27 mouse cellular contexts compared by ENCODE assay signal in the genomic region with DNA sequence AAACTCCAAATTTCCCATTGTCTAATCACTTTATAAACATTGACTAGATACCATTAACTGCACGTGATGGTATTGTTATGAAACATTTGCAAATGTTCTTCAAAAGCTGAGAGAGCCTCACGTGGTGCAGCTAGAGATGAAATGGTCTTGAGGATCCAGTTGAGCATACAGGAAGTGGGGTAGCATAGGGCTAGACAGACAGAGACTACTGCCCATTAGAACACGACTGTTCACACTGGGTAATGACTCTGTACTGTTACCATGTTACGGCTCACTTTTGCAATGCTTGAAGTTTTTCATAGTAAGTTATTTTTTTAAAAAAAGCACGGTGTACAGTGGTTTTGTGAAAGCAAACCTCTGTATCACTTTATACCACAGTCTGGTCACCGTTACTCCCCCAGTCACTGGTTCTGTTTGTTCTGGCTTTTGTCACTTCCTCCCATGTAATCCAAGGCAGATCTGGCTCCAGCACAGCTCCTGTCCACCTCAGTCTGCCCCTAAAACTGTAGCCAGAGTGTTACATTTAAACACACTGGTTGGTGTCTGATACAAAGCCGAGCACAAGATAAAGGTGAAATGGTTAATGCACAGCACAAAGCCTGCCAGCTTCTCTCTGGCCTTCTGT. TPM values are rescaled to one million over a fixed set of nuclear protein-coding genes. Genes with fewer than 3 reads are reported as not detected.
DNase-seq lines count a peak whose midpoint lies in the region; ATAC-seq and TF ChIP-seq lines count a peak whose summit lies in the region.
"Had no signal": no experiment of that assay in that cellular context is flagged by ENCODE, and none has a peak within 500 bp of the region (broad histone marks: within the 10 kb centered on the region; RNA-seq: fewer than 3 reads in every experiment).

No protein-coding gene starts in this region.

- no peaks in the 10 kb centered on the region for H3K9me3 ChIP-seq in heart, embryonic 10.5 days
- H3K9me3 ChIP-seq in heart, postnatal 0 days (replicated peaks; ENCODE audit: control insufficient read depth, low read length), result no peaks in the 10 kb centered on the region
- H3K9me3 ChIP-seq: embryonic facial prominence, embryonic 12.5 days; midbrain, embryonic 12.5 days had no signal

- no peak for ATAC-seq in heart, postnatal 0 days (ENCODE audit: insufficient read depth, low read depth)
- ATAC-seq in granulocyte monocyte progenitor cell, adult 5-6 weeks (replicated peaks; ENCODE audit: poor library complexity, severe bottlenecking), result peak; percentile 70
- ATAC-seq: forebrain, embryonic 14.5 days; hindbrain, embryonic 16.5 days had no signal

- H3K27ac ChIP-seq in heart, embryonic 10.5 days, result 0 out of 2 replicates have a peak overlapping the region, but pooled peaks have one; percentile 38
- 0 out of 2 replicates have a peak overlapping the region, but pooled peaks have one; percentile 5 for H3K27ac ChIP-seq in heart, postnatal 0 days (ENCODE audit: low read depth)
- H3K27ac ChIP-seq: embryonic facial prominence, embryonic 12.5 days; liver, embryonic 14.5 days; macrophage; midbrain, embryonic 12.5 days had no signal

- H3K36me3 ChIP-seq in heart, embryonic 10.5 days, result no peaks in the 10 kb centered on the region
- no peaks in the 10 kb centered on the region for H3K36me3 ChIP-seq in heart, postnatal 0 days (replicated peaks; ENCODE audit: control insufficient read depth, insufficient read depth, low read length)
- H3K36me3 ChIP-seq: embryonic facial prominence, embryonic 12.5 days; midbrain, embryonic 12.5 days had no signal

- no peak for TF ChIP-seq CTCF in heart, postnatal 0 days (IDR thresholded peaks at IDR 0.05; ENCODE audit: low read depth)

- no peak for TF ChIP-seq EP300 in heart, postnatal 0 days (IDR thresholded peaks at IDR 0.05; ENCODE audit: low read depth)

- H3K4me2 ChIP-seq in heart, postnatal 0 days (ENCODE audit: low read depth, low read length), result no peak overlapping the region
- H3K4me2 ChIP-seq: embryonic facial prominence, embryonic 12.5 days; midbrain, embryonic 12.5 days had no signal

- intact Hi-C loops in heart, postnatal 10 days (cut with DNase I), result no loop called here

- H3K9ac ChIP-seq in heart, postnatal 0 days (replicated peaks; ENCODE audit: low read depth, low read length), result no peak overlapping the region
- H3K9ac ChIP-seq: embryonic facial prominence, embryonic 12.5 days; liver, embryonic 14.5 days; midbrain, embryonic 12.5 days had no signal

- peaks cover 3% of the 10 kb centered on the region; the same call in 1 of the 2 replicates for H3K4me1 ChIP-seq in heart, embryonic 10.5 days
- no peaks in the 10 kb centered on the region for H3K4me1 ChIP-seq in heart, postnatal 0 days (ENCODE audit: control insufficient read depth, insufficient read depth)
- H3K4me1 ChIP-seq: embryonic facial prominence, embryonic 12.5 days; midbrain, embryonic 12.5 days had no signal

- WGBS in heart, embryonic 10.5 days, result 62% methylated on average over 7 of the region's 7 CpGs
- WGBS in heart, postnatal 0 days, result 39% methylated on average over 7 of the region's 7 CpGs

- H3K27me3 ChIP-seq in heart, embryonic 10.5 days (ENCODE audit: insufficient read depth, poor library complexity, severe bottlenecking), result no peaks in the 10 kb centered on the region
- no peaks in the 10 kb centered on the region for H3K27me3 ChIP-seq in heart, postnatal 0 days (ENCODE audit: control insufficient read depth, insufficient read depth, low read length)
- H3K27me3 ChIP-seq: embryonic facial prominence, embryonic 12.5 days; midbrain, embryonic 12.5 days had no signal

- no peak for DNase-seq in heart, embryonic 10.5 days (ENCODE audit: low spot score)
- DNase-seq in heart, postnatal 10 days, result no peak
- DNase-seq in heart, postnatal 0 days (ENCODE audit: low spot score), result no peak
- no peak for DNase-seq in heart, adult 11 months
- DNase-seq in 416B (ENCODE audit: low read depth), result peak; percentile 84
- DNase-seq in adrenal gland, adult 18-20 months (ENCODE audit: low spot score in 2 of 2), result no peak
- DNase-seq in cerebellum, adult 8-10 months, result no peak
- DNase-seq: adrenal gland, adult 2 months; cerebellum, adult 9-10 months; gastrocnemius, postnatal 10 days; heart, postnatal 14 days; kidney, adult 11 months; layer of hippocampus, postnatal 36 days; thymus, postnatal 36 days had no signal

- no peak overlapping the region for H3K4me3 ChIP-seq in heart, embryonic 10.5 days
- H3K4me3 ChIP-seq in heart, postnatal 0 days (ENCODE audit: low read depth, low read length), result no peak overlapping the region
- H3K4me3 ChIP-seq: embryonic facial prominence, embryonic 12.5 days; erythroblast, embryonic 14.5 days; midbrain, embryonic 12.5 days had no signal

RNA-seq across cellular contexts. Expression of a gene that starts 11.1 kb away (rescaled TPM):
- polyA plus RNA-seq in heart, embryonic 10.5 days (2016; fragmentation: Nextera tagmentation; extraction: Ambion mirVana), result not detected in 2 replicates
- total RNA-seq in heart, postnatal 10 days (2021), result not detected
- not detected in 2 replicates for total RNA-seq in heart, postnatal 0 days (2014; rRNA removed; ENCODE audit: low replicate concordance)
- not detected in 2 replicates for polyA plus RNA-seq in heart, postnatal 0 days (2015; fragmentation: Nextera tagmentation; extraction: Ambion mirVana)
- total RNA-seq in granulocyte monocyte progenitor cell, adult 5-6 weeks (2014; fragmentation: Nextera tagmentation), result not detected in 2 replicates
- total RNA-seq in granulocyte monocyte progenitor cell, adult 5-6 weeks (2017), result not detected in 2 replicates
- total RNA-seq in adrenal gland, adult 18-20 months (2021), result not detected
- total RNA-seq: adrenal gland, adult 2 months; gastrocnemius, postnatal 10 days; heart, postnatal 14 days; left cerebral cortex, postnatal 25 days had no signal
- polyA plus RNA-seq: adrenal gland, adult 2 months; cortical plate, adult 2 months; embryonic facial prominence, embryonic 12.5 days; erythroblast, embryonic 14.5 days; forebrain, embryonic 14.5 days; hindbrain, embryonic 16.5 days; kidney, embryonic 16.5 days; limb, embryonic 14.5 days; liver, embryonic 14.5 days; macrophage; midbrain, embryonic 12.5 days; neural tube, embryonic 14.5 days had no signal
